Mouse (Mus musculus): ENCODE data around the gene Anapc1. TPM values are rescaled to one million over a fixed set of nuclear protein-coding genes. Genes with fewer than 3 reads are reported as not detected.
A peak's percentile ranks its signal among the peaks of the same experiment; 100 is the strongest.

Gene Anapc1
- polyA plus RNA-seq, 1 experiment from 2014 or later: 91.2 TPM

DNA sequence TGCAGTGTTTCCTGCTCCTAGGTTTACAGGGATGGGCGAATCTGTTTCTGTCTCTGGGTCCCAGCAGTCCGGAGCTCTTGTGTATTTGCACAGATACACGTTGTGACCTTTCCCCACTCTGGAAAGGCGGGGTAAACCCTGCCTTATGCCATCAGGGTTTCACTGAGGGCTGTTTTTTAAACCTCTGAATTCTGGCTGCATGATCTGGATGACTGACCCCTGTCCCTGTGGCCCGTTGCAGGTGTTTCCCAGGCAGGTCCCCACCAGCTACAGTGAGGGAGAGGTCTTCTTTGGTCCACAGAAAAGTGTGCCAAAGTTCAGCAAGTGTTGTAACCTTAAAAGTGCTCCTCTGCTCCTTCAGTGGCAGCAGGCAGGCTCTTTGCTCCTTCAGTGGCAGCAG lies 77.9 kb downstream of the Anapc1 start:
- Histone ChIP-seq H3K9ac (no peak overlapping the region), H3K4me1 (ENCODE audit: insufficient read depth) (no peaks in the 10 kb centered on the region), H3K36me3 (ENCODE audit: insufficient read depth) (peaks cover 39% of the 10 kb centered on the region), H3K4me3 (ENCODE audit: low read depth, low read length) (no peak overlapping the region), H3K27me3 (ENCODE audit: insufficient read depth, low read length) (no peaks in the 10 kb centered on the region), H3K9me3 (ENCODE audit: low read depth, low read length) (peaks cover 11% of the 10 kb centered on the region; the same call in 1 of the 2 replicates), H3K27ac (ENCODE audit: low read depth) (no peak overlapping the region), H3K4me2 (no peak overlapping the region)
- 74% methylated on average over 5 of the region's 5 CpGs for WGBS
- no peak for TF ChIP-seq CTCF (IDR thresholded peaks at IDR 0.05; ENCODE audit: low read depth)
- no peak for DNase-seq
- no peak for ATAC-seq (ENCODE audit: insufficient read depth)

DNA sequence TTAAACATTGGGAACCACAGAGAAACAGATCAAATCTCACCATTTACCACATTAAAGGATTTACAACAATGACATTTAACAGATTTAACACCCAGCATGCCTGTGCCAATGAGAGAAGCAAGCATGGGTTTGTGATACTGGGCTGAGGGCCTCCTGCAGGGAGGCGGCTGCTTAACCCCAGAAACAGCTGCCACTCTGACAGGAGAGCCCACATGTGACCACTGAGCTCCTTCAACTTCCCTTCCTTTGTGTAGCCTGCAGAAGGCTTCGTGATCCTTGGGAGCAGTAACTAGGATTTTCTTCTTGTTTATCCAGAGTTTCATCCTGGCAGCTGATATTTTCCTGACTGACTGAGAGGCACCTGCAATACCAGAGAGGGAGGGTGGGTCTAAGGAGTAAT lies 85.7 kb downstream of the Anapc1 start:
- H3K4me2 ChIP-seq: no peak overlapping the region
- no peak for ATAC-seq (ENCODE audit: insufficient read depth)
- H3K4me3 ChIP-seq (ENCODE audit: low read depth, low read length): no peak overlapping the region
- DNase-seq: no peak
- no peaks in the 10 kb centered on the region for H3K4me1 ChIP-seq (ENCODE audit: insufficient read depth)
- no peak overlapping the region for H3K27ac ChIP-seq (ENCODE audit: low read depth)
- no peak overlapping the region for H3K9ac ChIP-seq
- TF ChIP-seq CTCF (IDR thresholded peaks at IDR 0.05; ENCODE audit: low read depth): no peak
- no peaks in the 10 kb centered on the region for H3K36me3 ChIP-seq (ENCODE audit: insufficient read depth)
- H3K27me3 ChIP-seq (ENCODE audit: insufficient read depth, low read length): no peaks in the 10 kb centered on the region
- H3K9me3 ChIP-seq (ENCODE audit: low read depth, low read length): peaks cover 6% of the 10 kb centered on the region; the same call in 1 of the 2 replicates
- WGBS: 26% methylated on average over 2 of the region's 2 CpGs

DNA sequence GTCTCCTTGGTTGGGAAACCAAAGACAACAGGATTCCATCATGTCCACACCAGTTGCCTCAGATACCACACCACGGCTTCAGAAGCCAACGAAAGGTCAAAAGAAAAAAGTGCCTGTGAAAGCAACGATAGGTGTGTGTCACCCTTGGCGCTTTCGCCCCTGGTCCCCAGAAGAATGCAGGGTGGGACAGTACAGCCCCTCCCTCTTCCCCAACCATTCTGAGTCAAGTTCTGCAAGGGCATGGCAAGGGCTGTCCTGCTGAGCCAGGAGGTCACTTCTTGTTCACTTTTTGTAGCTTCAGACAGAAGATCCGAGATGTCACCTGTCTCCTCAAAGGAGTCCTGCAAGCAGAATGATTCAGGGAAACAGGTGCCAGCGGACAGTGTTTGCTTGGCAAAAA lies 94.9 kb downstream of the Anapc1 start:
- Histone ChIP-seq H3K9ac (no peak overlapping the region), H3K4me2 (no peak overlapping the region), H3K27ac (ENCODE audit: low read depth) (no peak overlapping the region), H3K9me3 (ENCODE audit: low read depth, low read length) (no peaks in the 10 kb centered on the region), H3K4me3 (ENCODE audit: low read depth, low read length) (no peak overlapping the region), H3K27me3 (ENCODE audit: insufficient read depth, low read length) (no peaks in the 10 kb centered on the region), H3K4me1 (ENCODE audit: insufficient read depth) (no peaks in the 10 kb centered on the region), H3K36me3 (ENCODE audit: insufficient read depth) (no peaks in the 10 kb centered on the region)
- ATAC-seq (ENCODE audit: insufficient read depth) (no peak), DNase-seq (no peak)
- no peak for TF ChIP-seq CTCF (IDR thresholded peaks at IDR 0.05; ENCODE audit: low read depth)
- WGBS: 84% methylated on average over 7 of the region's 7 CpGs

DNA sequence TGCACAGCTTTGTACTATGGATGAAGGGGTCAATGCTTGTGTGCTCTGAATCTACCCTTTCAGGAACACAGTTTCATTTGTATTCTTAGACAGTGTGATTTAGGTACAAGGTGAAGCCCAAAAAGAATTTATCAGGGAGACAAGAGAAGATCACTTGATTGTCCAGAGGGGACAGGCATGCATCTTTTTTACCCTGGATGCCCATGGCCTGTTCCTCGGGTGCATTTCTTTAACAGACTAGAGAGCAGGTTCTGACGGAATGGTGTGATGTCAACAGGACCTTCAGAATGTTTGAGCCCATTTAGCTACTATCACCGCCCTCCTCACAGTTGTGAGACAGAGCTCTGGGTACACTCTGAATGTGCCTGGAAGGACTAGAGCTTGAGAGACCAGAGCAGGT lies 96.3 kb downstream of the Anapc1 start, which contains the start of gene Spdye4c:
Spdye4c (plus strand) TSS at position 301 of the 400 bp plus-strand sequence.
- Histone ChIP-seq H3K4me1 (ENCODE audit: insufficient read depth) (no peaks in the 10 kb centered on the region), H3K4me2 (no peak within 1 kb of the TSS), H3K4me3 (ENCODE audit: low read depth, low read length) (no peak within 1 kb of the TSS), H3K27ac (ENCODE audit: low read depth) (no peak within 1 kb of the TSS), H3K9ac (no peak within 1 kb of the TSS), H3K9me3 (ENCODE audit: low read depth, low read length) (no peaks in the 10 kb centered on the region), H3K36me3 (ENCODE audit: insufficient read depth) (no peaks in the 10 kb centered on the region), H3K27me3 (ENCODE audit: insufficient read depth, low read length) (no peaks in the 10 kb centered on the region)
- WGBS: 89% methylated on average over 3 of the region's 3 CpGs
- ATAC-seq (ENCODE audit: insufficient read depth) (no peak), DNase-seq (no peak)
- no peak for TF ChIP-seq CTCF (IDR thresholded peaks at IDR 0.05; ENCODE audit: low read depth)

DNA sequence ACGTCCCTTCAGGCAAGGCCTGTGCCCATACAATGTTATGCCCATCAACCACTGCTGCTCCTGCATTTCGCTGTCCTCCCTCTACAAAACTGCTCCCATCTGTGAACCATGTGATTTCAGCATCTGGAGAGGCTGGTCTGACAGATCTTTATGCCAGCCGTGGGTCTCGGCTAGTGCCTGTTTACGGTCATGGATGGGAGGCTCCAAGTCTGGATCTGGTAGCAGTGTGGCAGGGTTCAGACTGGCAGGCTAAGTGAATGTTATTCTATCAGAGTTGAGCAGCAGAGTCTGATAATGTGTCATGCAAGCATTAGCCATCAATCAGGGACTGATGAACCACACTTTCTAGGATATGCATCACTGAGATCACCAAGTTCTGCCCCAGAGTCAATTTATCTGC lies 104.3 kb downstream of the Anapc1 start:
- Histone ChIP-seq H3K36me3 (ENCODE audit: insufficient read depth) (no peaks in the 10 kb centered on the region), H3K9me3 (ENCODE audit: low read depth, low read length) (no peaks in the 10 kb centered on the region), H3K27me3 (ENCODE audit: insufficient read depth, low read length) (no peaks in the 10 kb centered on the region), H3K27ac (ENCODE audit: low read depth) (no peak overlapping the region), H3K9ac (no peak overlapping the region), H3K4me1 (ENCODE audit: insufficient read depth) (no peaks in the 10 kb centered on the region), H3K4me2 (no peak overlapping the region), H3K4me3 (ENCODE audit: low read depth, low read length) (no peak overlapping the region)
- no peak for ATAC-seq (ENCODE audit: insufficient read depth)
- no peak for TF ChIP-seq CTCF (IDR thresholded peaks at IDR 0.05; ENCODE audit: low read depth)
- 82% methylated on average over 5 of the region's 5 CpGs for WGBS
- DNase-seq: no peak

DNA sequence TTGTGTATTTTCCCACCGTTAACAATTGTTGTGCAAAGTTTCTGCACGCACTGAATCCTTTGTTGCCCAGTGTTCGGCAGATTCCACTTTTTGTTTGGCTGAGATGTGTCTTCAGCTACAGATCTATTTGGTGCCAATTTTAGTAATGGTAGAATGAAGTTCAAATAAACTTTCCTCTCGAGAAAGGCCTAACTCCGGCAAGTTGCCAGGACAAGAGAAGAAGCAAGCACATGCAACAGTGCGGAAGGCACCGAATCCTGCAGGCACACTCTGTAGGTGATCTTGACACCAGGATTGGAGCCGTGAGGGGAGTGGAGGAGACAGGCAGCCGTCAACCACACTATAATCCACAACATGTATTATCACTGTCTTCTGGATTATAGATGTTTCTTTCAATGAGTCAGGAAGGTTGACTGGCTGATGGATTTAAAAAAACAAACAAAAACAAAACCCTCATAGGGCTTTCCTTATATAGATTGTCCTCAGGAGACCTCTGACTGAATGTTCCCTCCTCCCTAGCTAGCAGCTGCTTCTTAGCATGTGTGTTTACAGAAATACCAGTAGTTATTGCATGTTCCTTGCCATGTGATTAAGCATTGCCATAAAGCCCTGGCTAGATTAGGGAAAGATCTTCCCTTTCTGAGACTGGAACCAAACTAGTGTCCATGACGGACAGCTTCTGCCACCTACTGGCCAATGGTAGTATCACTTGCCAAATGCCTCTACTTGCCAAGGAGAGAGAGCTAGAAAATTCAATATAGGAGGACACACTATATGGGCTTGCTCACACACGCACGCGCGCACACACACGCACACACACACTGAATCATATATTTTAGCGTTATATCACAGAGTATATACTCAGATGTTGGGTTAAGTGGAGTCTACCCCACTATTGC lies 114.2 kb downstream of the Anapc1 start:
- H3K4me3 ChIP-seq (ENCODE audit: low read depth, low read length): no peak overlapping the region
- ATAC-seq (ENCODE audit: insufficient read depth) (peak; percentile 91), DNase-seq (peak; percentile 97)
- H3K4me2 ChIP-seq: no peak overlapping the region
- 30% methylated on average over 16 of the region's 16 CpGs for WGBS
- H3K36me3 ChIP-seq (ENCODE audit: insufficient read depth): no peaks in the 10 kb centered on the region
- no peak overlapping the region for H3K27ac ChIP-seq (ENCODE audit: low read depth)
- no peaks in the 10 kb centered on the region for H3K27me3 ChIP-seq (ENCODE audit: insufficient read depth, low read length)
- H3K9ac ChIP-seq: no peak overlapping the region
- peak; percentile 99 for TF ChIP-seq CTCF (IDR thresholded peaks at IDR 0.05; ENCODE audit: low read depth)
- H3K9me3 ChIP-seq (ENCODE audit: low read depth, low read length): no peaks in the 10 kb centered on the region
- no peaks in the 10 kb centered on the region for H3K4me1 ChIP-seq (ENCODE audit: insufficient read depth)

DNA sequence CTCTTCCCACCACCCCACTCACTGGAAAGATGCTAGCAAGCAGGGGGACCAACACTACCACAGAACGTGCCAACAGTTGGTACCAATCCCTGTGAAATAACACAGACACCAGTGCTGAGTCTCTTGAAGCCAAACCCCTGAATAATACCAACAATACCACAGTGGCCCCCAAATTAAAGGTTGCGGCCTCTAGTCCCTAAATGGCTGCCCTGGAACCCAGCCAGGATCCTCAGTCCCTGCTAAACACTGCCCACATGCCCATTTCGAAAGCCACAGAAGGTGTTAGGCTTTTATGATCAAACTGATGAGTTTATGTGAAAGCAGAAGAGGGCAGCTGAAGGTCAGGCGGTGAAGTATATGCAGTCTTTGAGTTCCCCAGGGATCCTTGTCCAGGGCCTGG lies 116.2 kb downstream of the Anapc1 start:
- no peak for DNase-seq
- ATAC-seq (ENCODE audit: insufficient read depth): no peak

More for the DNA sequence above, 116.2 kb downstream of the Anapc1 start:
- Histone ChIP-seq H3K4me2 (no peak overlapping the region), H3K36me3 (ENCODE audit: insufficient read depth) (no peaks in the 10 kb centered on the region), H3K9ac (no peak overlapping the region), H3K27me3 (ENCODE audit: insufficient read depth, low read length) (no peaks in the 10 kb centered on the region), H3K4me3 (ENCODE audit: low read depth, low read length) (no peak overlapping the region), H3K4me1 (ENCODE audit: insufficient read depth) (peaks cover 8% of the 10 kb centered on the region), H3K9me3 (ENCODE audit: low read depth, low read length) (no peaks in the 10 kb centered on the region), H3K27ac (ENCODE audit: low read depth) (no peak overlapping the region)
- 63% methylated on average over 4 of the region's 4 CpGs for WGBS
- TF ChIP-seq CTCF (IDR thresholded peaks at IDR 0.05; ENCODE audit: low read depth): no peak
